Mouse (Mus musculus): ENCODE measurements around the gene Rnaset2b. TPM values are rescaled to one million over a fixed set of nuclear protein-coding genes. Genes with fewer than 3 reads are reported as not detected.
"Not testable (repeated sequence)": the region's sequence is repeated elsewhere in the genome, so short reads cannot be mapped to it uniquely, and the experiment has no call there.

The Rnaset2b gene
- polyA plus RNA-seq, 1 experiment from 2014 or later, result 270 TPM

- peak within 1 kb of the TSS; percentile 72 for H3K9ac ChIP-seq (ENCODE audit: low read length)
- H3K9me3 ChIP-seq (replicated peaks; ENCODE audit: control insufficient read depth, low read length); H3K4me1 ChIP-seq (ENCODE audit: control insufficient read depth, insufficient read depth, low read length); H3K36me3 ChIP-seq (ENCODE audit: control insufficient read depth, insufficient read depth, low read length); H3K27ac ChIP-seq (ENCODE audit: low read length); H3K27me3 ChIP-seq (ENCODE audit: control insufficient read depth, insufficient read depth, low read length): not testable (repeated sequence)
- ATAC-seq (ENCODE audit: insufficient read depth, low FRiP score), result peak; percentile 99
- H3K4me3 ChIP-seq (replicated peaks; ENCODE audit: low read length), result peak within 1 kb of the TSS; percentile 57
- H3K4me2 ChIP-seq (ENCODE audit: low read depth, low read length), result peak within 1 kb of the TSS; percentile 48
- WGBS, result 1% methylated on average over 30 of the region's 68 CpGs
Measured at GRCm38 (mm10) chr17:6978287-6979248, 8.1 kb downstream of the Rnaset2b start, which contains the start of gene Gm49721. Gm49721 (plus strand) TSS chr17:6978904.

GRCm38 (mm10) chr17:6979380-6979779, 8.9 kb downstream of the Rnaset2b start:
- peak overlapping the region; percentile 72 for H3K9ac ChIP-seq (ENCODE audit: low read length)
- peak overlapping the region; percentile 48 for H3K4me2 ChIP-seq (ENCODE audit: low read depth, low read length)
- not testable (repeated sequence) for H3K9me3 ChIP-seq (replicated peaks; ENCODE audit: control insufficient read depth, low read length); H3K27ac ChIP-seq (ENCODE audit: low read length); H3K4me1 ChIP-seq (ENCODE audit: control insufficient read depth, insufficient read depth, low read length); H3K36me3 ChIP-seq (ENCODE audit: control insufficient read depth, insufficient read depth, low read length); H3K27me3 ChIP-seq (ENCODE audit: control insufficient read depth, insufficient read depth, low read length)
- 0 out of 2 replicates have a peak, but pooled peaks have one; percentile 1 for ATAC-seq (ENCODE audit: insufficient read depth, low FRiP score)
- H3K4me3 ChIP-seq (replicated peaks; ENCODE audit: low read length), result peak overlapping the region; percentile 57
- WGBS, result 17% methylated on average over 5 of the region's 5 CpGs

- not testable (repeated sequence) for H3K9me3 ChIP-seq (replicated peaks; ENCODE audit: control insufficient read depth, low read length); H3K4me1 ChIP-seq (ENCODE audit: control insufficient read depth, insufficient read depth, low read length); H3K4me2 ChIP-seq (ENCODE audit: low read depth, low read length); ATAC-seq (ENCODE audit: insufficient read depth, low FRiP score); H3K27ac ChIP-seq (ENCODE audit: low read length); H3K36me3 ChIP-seq (ENCODE audit: control insufficient read depth, insufficient read depth, low read length); H3K9ac ChIP-seq (ENCODE audit: low read length); H3K27me3 ChIP-seq (ENCODE audit: control insufficient read depth, insufficient read depth, low read length); H3K4me3 ChIP-seq (replicated peaks; ENCODE audit: low read length)
- WGBS, result 97% methylated on average over 5 of the region's 8 CpGs
Measured at GRCm38 (mm10) chr17:6980144-6980543, 9.7 kb downstream of the Rnaset2b start.

DNA sequence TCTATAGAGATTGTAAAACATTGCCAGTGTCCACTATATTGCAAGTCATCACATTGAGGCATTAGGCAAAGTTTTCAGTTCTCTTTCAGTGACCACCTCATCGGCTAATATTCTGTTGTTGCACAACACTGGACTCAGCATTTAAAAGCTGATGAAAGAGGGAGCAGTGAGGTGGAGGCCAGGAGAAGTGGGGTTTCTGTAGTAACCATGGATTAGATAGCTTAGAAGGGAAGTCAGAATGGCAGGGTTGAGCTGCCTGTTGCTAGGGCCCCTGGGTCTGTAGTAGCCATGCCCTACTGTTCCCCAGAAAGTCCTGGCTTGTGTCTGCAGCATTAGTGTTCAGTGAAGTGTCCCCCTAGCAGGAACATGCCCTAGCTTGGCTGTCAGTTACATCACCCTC, 15.7 kb downstream of the Rnaset2b start:
- not testable (repeated sequence) for H3K27me3 ChIP-seq (ENCODE audit: control insufficient read depth, insufficient read depth, low read length); H3K27ac ChIP-seq (ENCODE audit: low read length); H3K4me2 ChIP-seq (ENCODE audit: low read depth, low read length); H3K4me3 ChIP-seq (replicated peaks; ENCODE audit: low read length); H3K4me1 ChIP-seq (ENCODE audit: control insufficient read depth, insufficient read depth, low read length); H3K9ac ChIP-seq (ENCODE audit: low read length); ATAC-seq (ENCODE audit: insufficient read depth, low FRiP score); H3K36me3 ChIP-seq (ENCODE audit: control insufficient read depth, insufficient read depth, low read length); H3K9me3 ChIP-seq (replicated peaks; ENCODE audit: control insufficient read depth, low read length)
- 95% methylated on average over 1 of the region's 1 CpGs for WGBS

DNA sequence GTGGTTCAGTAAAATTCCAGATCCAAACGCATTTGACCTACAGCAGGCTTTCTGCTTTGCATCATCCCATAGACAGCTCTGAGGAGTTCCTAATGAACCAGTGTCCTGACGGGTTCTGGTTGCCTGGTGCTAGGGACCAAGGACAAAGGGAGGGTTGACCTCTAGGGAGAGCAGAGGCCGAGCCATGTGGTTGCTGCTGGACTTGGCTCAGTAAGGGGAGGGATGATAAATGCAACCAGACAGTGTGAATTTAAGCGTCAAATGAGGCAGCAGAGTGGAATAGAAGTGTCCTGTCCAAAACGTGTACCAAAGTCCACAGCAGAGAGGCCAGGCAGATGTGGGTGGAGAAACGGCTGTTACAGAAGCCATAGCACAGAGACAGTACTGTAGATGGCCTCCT, 25.1 kb downstream of the Rnaset2b start:
- H3K9ac ChIP-seq (ENCODE audit: low read length), result not testable (repeated sequence)

DNA sequence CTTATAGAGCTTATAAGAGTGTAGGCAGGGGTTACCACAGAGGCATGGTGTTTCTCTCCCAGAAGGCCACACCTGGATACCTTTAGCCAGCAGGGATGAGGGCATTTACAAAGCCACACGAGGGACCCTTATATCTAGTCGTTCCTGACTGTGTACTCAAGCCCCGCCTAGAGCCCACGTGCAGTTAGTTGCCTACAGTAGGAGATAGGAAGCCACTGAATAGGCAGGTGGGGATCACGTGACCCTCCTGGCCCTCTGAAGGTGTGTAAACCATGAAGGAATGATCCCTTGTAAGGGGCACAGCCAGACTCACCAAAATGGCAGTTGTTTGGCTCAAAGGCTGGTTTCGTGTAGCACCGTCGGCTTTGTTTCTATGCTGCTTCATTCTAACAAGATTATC, 26.4 kb downstream of the Rnaset2b start:
- H3K36me3 ChIP-seq (ENCODE audit: control insufficient read depth, insufficient read depth, low read length); H3K9ac ChIP-seq (ENCODE audit: low read length); H3K27ac ChIP-seq (ENCODE audit: low read length); H3K4me3 ChIP-seq (replicated peaks; ENCODE audit: low read length); H3K4me2 ChIP-seq (ENCODE audit: low read depth, low read length); H3K4me1 ChIP-seq (ENCODE audit: control insufficient read depth, insufficient read depth, low read length); H3K27me3 ChIP-seq (ENCODE audit: control insufficient read depth, insufficient read depth, low read length); H3K9me3 ChIP-seq (replicated peaks; ENCODE audit: control insufficient read depth, low read length): not testable (repeated sequence)
- peak; percentile 56; the same call in 1 of the 2 replicates for ATAC-seq (ENCODE audit: insufficient read depth, low FRiP score)
- WGBS, result 69% methylated on average over 8 of the region's 8 CpGs

More for the DNA sequence above, 25.1 kb downstream of the Rnaset2b start:
- H3K4me1 ChIP-seq (ENCODE audit: control insufficient read depth, insufficient read depth, low read length); H3K4me2 ChIP-seq (ENCODE audit: low read depth, low read length); H3K27me3 ChIP-seq (ENCODE audit: control insufficient read depth, insufficient read depth, low read length); ATAC-seq (ENCODE audit: insufficient read depth, low FRiP score); H3K36me3 ChIP-seq (ENCODE audit: control insufficient read depth, insufficient read depth, low read length); H3K4me3 ChIP-seq (replicated peaks; ENCODE audit: low read length); H3K9me3 ChIP-seq (replicated peaks; ENCODE audit: control insufficient read depth, low read length); H3K27ac ChIP-seq (ENCODE audit: low read length): not testable (repeated sequence)
- no CpG with 5 or more reads among the region's 6 CpGs for WGBS

DNA sequence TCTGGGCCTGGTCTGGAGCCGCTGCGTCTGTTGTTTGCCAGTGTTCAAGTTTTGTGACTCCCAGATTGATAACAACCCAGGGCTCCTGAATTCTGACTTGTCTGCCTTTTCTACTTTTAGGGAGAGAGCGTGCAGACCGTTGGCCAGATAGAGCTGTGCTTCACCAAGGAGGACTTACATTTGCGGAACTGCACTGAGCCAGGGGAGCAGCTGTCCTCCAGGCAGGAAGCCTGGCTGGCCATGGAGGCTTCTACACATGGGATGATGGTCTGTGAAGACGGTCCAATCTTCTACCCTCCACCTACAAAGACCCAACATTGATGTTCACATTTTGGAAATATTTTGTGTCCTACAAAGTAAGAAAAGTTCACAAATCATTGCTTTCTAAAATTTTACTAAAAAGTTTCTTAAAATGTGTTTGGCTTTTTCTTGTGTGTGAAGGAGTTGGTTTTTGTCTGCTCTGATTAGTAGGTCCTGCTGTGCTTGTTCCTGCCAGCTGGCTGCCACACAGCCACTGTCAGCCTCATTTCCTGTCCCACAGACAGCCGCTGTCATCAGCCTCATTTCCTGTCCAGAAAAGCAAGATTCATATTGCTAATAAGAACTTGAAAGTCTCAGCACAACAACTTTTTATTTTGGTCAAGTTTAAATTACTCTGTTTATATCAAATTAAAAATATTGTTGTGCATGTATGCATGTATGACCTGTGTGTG, 27.5 kb downstream of the Rnaset2b start:
- H3K4me3 ChIP-seq (replicated peaks; ENCODE audit: low read length); H3K4me2 ChIP-seq (ENCODE audit: low read depth, low read length); H3K9ac ChIP-seq (ENCODE audit: low read length); H3K4me1 ChIP-seq (ENCODE audit: control insufficient read depth, insufficient read depth, low read length); H3K27me3 ChIP-seq (ENCODE audit: control insufficient read depth, insufficient read depth, low read length); H3K36me3 ChIP-seq (ENCODE audit: control insufficient read depth, insufficient read depth, low read length); ATAC-seq (ENCODE audit: insufficient read depth, low FRiP score); H3K27ac ChIP-seq (ENCODE audit: low read length); H3K9me3 ChIP-seq (replicated peaks; ENCODE audit: control insufficient read depth, low read length): not testable (repeated sequence)
- no CpG with 5 or more reads among the region's 7 CpGs for WGBS

DNA sequence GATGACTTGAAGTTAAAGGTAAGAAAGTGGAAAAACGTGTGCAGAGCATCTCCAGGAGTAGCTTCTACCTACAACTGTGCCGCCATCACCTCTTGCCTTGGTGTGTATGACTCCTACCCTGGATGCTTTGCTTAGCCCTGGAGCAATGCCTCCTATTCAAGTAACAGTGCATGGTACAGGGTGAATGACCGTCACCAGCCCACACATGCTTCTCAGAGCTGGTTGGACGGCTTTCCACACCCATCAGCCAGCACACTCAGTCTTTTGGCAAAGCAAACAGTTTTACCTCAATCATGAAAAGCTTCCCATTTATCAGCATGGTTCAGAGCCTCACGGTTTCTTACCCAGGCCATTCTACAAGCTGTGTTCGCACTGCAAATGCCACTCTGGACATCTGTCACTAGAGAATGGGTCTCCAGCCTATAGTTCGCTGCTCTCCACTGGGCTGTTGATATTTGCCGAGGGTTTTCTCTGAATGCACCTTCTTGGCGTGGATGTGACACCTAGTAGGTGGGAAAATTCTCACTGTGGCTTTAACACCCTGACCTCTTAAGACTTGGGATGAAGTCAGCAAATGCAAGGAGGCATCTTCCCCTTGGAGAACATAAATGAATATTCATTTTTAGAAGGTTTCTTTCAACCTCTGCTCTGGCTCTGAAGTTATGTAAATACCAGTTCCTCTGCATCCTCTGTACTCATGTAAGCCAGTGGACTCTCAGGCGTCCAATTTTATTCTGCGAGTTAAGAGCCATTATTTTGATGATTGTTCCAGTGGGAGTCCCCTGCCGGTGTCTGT, 31.6 kb downstream of the Rnaset2b start:
- H3K27ac ChIP-seq (ENCODE audit: low read length); H3K9me3 ChIP-seq (replicated peaks; ENCODE audit: control insufficient read depth, low read length); H3K36me3 ChIP-seq (ENCODE audit: control insufficient read depth, insufficient read depth, low read length); H3K4me2 ChIP-seq (ENCODE audit: low read depth, low read length); H3K4me3 ChIP-seq (replicated peaks; ENCODE audit: low read length); H3K4me1 ChIP-seq (ENCODE audit: control insufficient read depth, insufficient read depth, low read length); H3K9ac ChIP-seq (ENCODE audit: low read length); H3K27me3 ChIP-seq (ENCODE audit: control insufficient read depth, insufficient read depth, low read length): not testable (repeated sequence)
- peak; percentile 53 for ATAC-seq (ENCODE audit: insufficient read depth, low FRiP score)
- whole genome bisulfite sequencing, result 62% methylated on average over 7 of the region's 12 CpGs

Measured in stomach, embryonic 16.5 days (tissue).